Mouse (Mus musculus) erythroblast, embryonic 14.5 days (primary cell): ENCODE measurements around the gene D2hgdh.
"Not testable (repeated sequence)": the region's sequence is repeated elsewhere in the genome, so short reads cannot be mapped to it uniquely, and the experiment has no call there.

Experiments used
- GATA1 ChIP-seq: IDR thresholded peaks from 2 replicates; pipeline ENCODE4 v1.6.1; 2012; ENCODE audit warnings: low read length, inconsistent platforms, mixed read lengths
- TAL1 ChIP-seq: IDR thresholded peaks from 3 replicates; pipeline ENCODE4 v1.6.1; 2012; ENCODE audit warnings: low read length, inconsistent platforms, mixed read lengths

- TF ChIP-seq TAL1, GATA1: not testable (repeated sequence)
These were observed 21.2 kb downstream of the D2hgdh start for GRCm38 (mm10) chr1:93845766-93846366.
